Mouse (Mus musculus) heart, embryonic 11.5 days (tissue): ENCODE results near the gene Jade3. TPM values are rescaled to one million over a fixed set of nuclear protein-coding genes. Genes with fewer than 3 reads are reported as not detected.
A peak's percentile ranks its signal among the peaks of the same experiment; 100 is the strongest.

Experiments
- ATAC-seq: fragments of 200-750 bp; cut with Nextera tagmentation; replicated peaks from 2 replicates; pipeline ENCODE4 v1.8.0; 2017; ENCODE audit warnings: moderate library complexity; ENCODE audit not compliant: insufficient number of reproducible peaks, low FRiP score, low TSS enrichment
- H3K27ac ChIP-seq: fragments of 300-500 bp; sonication (generic); 2 replicates; pipeline ENCODE4 v1.5.1; 2014; ENCODE audit warnings: mild to moderate bottlenecking, low read depth, low read length
- H3K27me3 ChIP-seq: fragments of 300-500 bp; sonication (generic); 2 replicates; pipeline ENCODE4 v1.6.1; 2014; ENCODE audit warnings: mild to moderate bottlenecking, low read length, mixed read lengths; ENCODE audit not compliant: control insufficient read depth, insufficient read depth
- H3K36me3 ChIP-seq: fragments of 300-500 bp; sonication (generic); 2 replicates; pipeline ENCODE4 v1.6.1; 2014; ENCODE audit warnings: mild to moderate bottlenecking, low read length, moderate library complexity, mixed read lengths; ENCODE audit not compliant: control insufficient read depth, insufficient read depth
- H3K4me1 ChIP-seq: fragments of 300-500 bp; sonication (generic); 2 replicates; pipeline ENCODE4 v1.6.1; 2014; ENCODE audit warnings: low read length; ENCODE audit not compliant: control insufficient read depth, insufficient read depth
- H3K4me2 ChIP-seq: fragments of 300-500 bp; sonication (generic); 2 replicates; pipeline ENCODE4 v1.6.1; 2014; ENCODE audit warnings: mild to moderate bottlenecking, moderate library complexity
- H3K4me3 ChIP-seq: fragments of 300-500 bp; sonication (generic); 2 replicates; pipeline ENCODE4 v1.5.1; 2014; ENCODE audit warnings: low read depth, low read length
- H3K9ac ChIP-seq: fragments of 300-500 bp; sonication (generic); 2 replicates; pipeline ENCODE4 v1.6.1; 2014; ENCODE audit warnings: mild to moderate bottlenecking, low read depth, low read length, moderate library complexity
- H3K9me3 ChIP-seq: fragments of 300-500 bp; sonication (generic); replicated peaks from 2 replicates; pipeline ENCODE4 v1.6.1; 2016; ENCODE audit warnings: low read length; ENCODE audit not compliant: control insufficient read depth
- WGBS: fragments of 180-500 bp; shearing (Covaris S2); extraction: QIAGEN DNeasy Blood & Tissue Kit; methylation state at CpG from one replicate; pipeline ENCODE4 v1.1.7; 2014; ENCODE audit not compliant: insufficient replicate concordance; 5-methylcytosine and 5-hydroxymethylcytosine counted together
- polyA plus RNA-seq: library from polyadenylated mRNA; unstranded; fragments of >200 nt; fragmentation: Nextera tagmentation; extraction: Ambion mirVana; gene quantifications from 2 replicates; pipeline ENCODE4 v1.2.1, GENCODE M21; 2014

Gene Jade3
- polyA plus RNA-seq, 1 experiment from 2014 or later: 7.6 TPM

- Histone ChIP-seq H3K4me1 (no peaks in the 10 kb centered on the region), H3K4me2 (no peak overlapping the region), H3K27me3 (no peaks in the 10 kb centered on the region), H3K36me3 (no peaks in the 10 kb centered on the region; the same call in 1 of the 2 replicates), H3K4me3 (no peak overlapping the region), H3K9me3 (no peaks in the 10 kb centered on the region), H3K27ac (no peak overlapping the region), H3K9ac (no peak overlapping the region)
- 82% methylated on average over 7 of the region's 7 CpGs for WGBS
- no peak for ATAC-seq
Measured at GRCm38 (mm10) chrX:20520290-20520939, 94.9 kb downstream of the Jade3 start.

DNA sequence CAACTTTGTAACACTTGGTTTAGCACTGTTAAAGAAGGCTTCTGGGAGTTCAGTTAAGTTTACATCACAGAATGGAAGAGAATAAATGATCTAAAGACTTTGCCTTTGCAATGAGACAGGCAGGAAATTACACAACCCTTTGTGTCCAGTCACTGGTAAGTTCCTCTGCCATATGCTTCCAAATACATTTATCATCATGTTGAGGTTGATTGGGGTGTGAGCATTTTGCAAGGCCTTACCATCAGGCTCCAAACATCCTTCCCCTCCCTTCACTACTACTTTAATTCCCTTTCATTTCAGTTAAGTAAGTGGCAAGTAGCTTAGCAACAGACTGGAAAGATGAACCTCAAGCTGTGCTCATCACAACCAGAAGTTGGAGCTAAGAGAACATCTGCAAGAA is 96.1 kb downstream of the Jade3 start:
- no peak for ATAC-seq
- Histone ChIP-seq H3K4me1 (no peaks in the 10 kb centered on the region), H3K9ac (no peak overlapping the region), H3K27me3 (no peaks in the 10 kb centered on the region), H3K27ac (no peak overlapping the region), H3K4me3 (no peak overlapping the region), H3K4me2 (no peak overlapping the region), H3K36me3 (no peaks in the 10 kb centered on the region), H3K9me3 (no peaks in the 10 kb centered on the region)

DNA sequence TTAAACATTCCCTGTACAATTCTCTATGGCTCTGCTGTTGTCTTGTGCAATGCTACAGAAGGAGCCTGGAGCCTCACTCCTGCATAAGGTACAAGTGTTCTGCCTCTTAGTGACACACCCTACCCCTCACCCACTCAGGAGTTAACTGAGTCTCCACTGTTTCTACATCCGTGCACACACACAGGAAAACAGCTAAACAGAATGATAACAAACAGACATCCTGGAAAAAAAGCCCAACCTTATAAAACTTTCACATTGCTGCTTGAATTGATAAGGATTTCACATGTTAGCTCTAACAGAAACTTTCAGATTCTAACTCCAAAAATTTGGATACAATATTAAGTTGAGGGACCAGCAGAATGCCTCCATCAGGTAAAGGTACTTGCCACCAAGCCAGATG is 107.1 kb downstream of the Jade3 start:
- no peak for ATAC-seq
- H3K4me1 ChIP-seq: no peaks in the 10 kb centered on the region
- 26% methylated on average over 1 of the region's 1 CpGs for WGBS

GRCm38 (mm10) chrX:20543867-20544266 is 118.4 kb downstream of the Jade3 start:
- no peaks in the 10 kb centered on the region for H3K4me1 ChIP-seq
- ATAC-seq: no peak
- no peaks in the 10 kb centered on the region for H3K36me3 ChIP-seq
- H3K9ac ChIP-seq: no peak overlapping the region
- no peak overlapping the region for H3K4me3 ChIP-seq
- H3K4me2 ChIP-seq: no peak overlapping the region
- no peak overlapping the region for H3K27ac ChIP-seq
- H3K9me3 ChIP-seq: no peaks in the 10 kb centered on the region
- no peaks in the 10 kb centered on the region for H3K27me3 ChIP-seq
- WGBS: 69% methylated on average over 3 of the region's 3 CpGs

More for the DNA sequence above, 107.1 kb downstream of the Jade3 start:
- Histone ChIP-seq H3K9ac (no peak overlapping the region), H3K36me3 (no peaks in the 10 kb centered on the region), H3K4me3 (no peak overlapping the region), H3K9me3 (no peaks in the 10 kb centered on the region), H3K27ac (no peak overlapping the region), H3K4me2 (no peak overlapping the region), H3K27me3 (no peaks in the 10 kb centered on the region)

DNA sequence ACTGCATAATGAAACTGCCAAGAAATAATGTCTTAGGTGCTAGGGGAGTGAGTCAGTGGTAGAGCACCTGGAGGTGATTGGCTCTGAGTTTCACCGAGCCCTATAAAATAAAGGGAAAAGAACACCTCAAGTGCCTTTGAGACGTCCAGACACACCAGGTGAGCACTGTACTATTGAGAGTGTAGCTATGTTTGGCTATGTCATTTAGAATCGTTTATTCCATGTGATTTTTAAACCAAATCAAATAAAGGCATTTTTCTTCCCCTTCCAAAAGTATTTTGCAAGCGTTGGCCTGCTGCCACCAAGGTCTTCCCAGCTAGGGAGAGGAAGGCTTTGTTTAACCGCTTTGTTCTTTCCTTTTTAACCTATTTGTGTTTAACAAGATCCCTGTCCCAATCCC is 122.1 kb downstream of the Jade3 start:
- Histone ChIP-seq H3K9ac (no peak overlapping the region), H3K27ac (no peak overlapping the region), H3K27me3 (no peaks in the 10 kb centered on the region), H3K9me3 (no peaks in the 10 kb centered on the region), H3K4me1 (no peaks in the 10 kb centered on the region), H3K36me3 (no peaks in the 10 kb centered on the region), H3K4me3 (no peak overlapping the region), H3K4me2 (peak overlapping the region; percentile 64)
- 55% methylated on average over 5 of the region's 5 CpGs for WGBS
- ATAC-seq: no peak

DNA sequence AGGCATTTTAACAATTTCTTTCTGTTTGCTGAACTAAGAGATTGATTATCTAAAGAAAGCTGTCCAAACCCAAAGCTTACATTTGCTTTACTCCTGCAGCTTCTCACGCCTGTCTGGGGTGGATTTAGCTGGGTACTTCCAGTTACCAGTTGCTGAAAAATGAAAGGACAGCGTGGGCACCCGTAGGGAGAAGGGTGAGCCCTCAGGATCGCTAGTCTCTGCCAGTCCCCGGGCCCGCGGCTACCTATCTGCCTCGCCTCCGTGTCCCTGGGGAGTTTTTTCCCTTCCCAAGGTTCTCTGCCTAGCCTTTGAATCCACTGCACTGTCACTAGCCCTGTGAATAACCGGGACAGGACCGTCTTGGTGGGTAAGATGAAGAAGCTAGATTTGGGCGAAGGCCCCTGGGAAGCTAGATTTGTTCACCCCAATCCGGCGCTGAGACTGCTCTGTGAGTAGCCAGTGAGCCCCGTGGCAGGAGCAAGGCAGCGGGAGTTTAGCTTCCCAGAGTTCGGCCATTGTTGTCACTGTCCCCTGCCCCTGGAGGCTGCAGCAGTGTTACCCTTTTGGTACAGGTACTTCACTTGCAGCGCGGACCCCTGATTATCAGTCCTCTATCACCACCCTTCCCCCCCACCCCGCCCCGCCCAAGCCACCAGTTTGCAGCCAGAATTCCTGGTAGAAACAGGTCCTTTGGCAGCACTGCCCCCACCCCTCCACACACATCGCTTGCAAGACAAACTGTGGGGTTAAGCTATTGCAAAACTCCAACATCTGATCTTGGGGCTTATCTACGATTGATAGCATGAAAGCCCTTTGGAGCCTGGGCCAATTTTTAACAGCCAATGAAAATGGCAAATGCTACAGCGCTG is 122.8 kb downstream of the Jade3 start:
- no peaks in the 10 kb centered on the region for H3K27me3 ChIP-seq
- peak overlapping the region; percentile 64 for H3K4me2 ChIP-seq
- H3K4me1 ChIP-seq: no peaks in the 10 kb centered on the region
- 15% methylated on average over 24 of the region's 24 CpGs for WGBS
- peak overlapping the region; percentile 38 for H3K4me3 ChIP-seq
- peak overlapping the region; percentile 70 for H3K9ac ChIP-seq
- no peaks in the 10 kb centered on the region for H3K36me3 ChIP-seq
- no peaks in the 10 kb centered on the region for H3K9me3 ChIP-seq
- ATAC-seq: no peak
- H3K27ac ChIP-seq: no peak overlapping the region

GRCm38 (mm10) chrX:20548880-20549440 is 123.5 kb downstream of the Jade3 start:
- H3K4me2 ChIP-seq: peak overlapping the region; percentile 64
- no peak overlapping the region for H3K27ac ChIP-seq
- no peaks in the 10 kb centered on the region for H3K4me1 ChIP-seq
- no peaks in the 10 kb centered on the region for H3K27me3 ChIP-seq
- no peak overlapping the region for H3K4me3 ChIP-seq
- H3K9me3 ChIP-seq: no peaks in the 10 kb centered on the region
- no peak for ATAC-seq
- H3K9ac ChIP-seq: no peak overlapping the region
- H3K36me3 ChIP-seq: no peaks in the 10 kb centered on the region
- WGBS: 21% methylated on average over 1 of the region's 1 CpGs

DNA sequence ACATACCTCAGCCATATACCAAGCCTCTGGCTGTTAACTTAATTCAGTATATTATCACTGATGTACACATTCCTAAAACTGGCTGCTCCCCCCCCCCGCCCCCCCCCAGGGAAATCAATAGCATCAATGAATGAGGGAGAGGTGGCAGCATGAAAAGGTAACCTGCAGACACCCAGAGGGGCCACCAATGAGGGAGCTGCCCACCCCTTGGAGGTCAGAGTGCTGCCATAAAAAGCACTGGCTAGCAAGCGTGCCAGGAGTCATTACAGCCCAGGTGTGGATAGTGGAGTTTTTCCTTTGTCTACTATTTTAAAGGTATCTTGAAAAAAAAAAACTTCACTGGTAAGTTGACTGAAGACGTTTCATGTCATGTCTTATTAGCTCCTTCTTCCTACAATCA is 124.0 kb downstream of the Jade3 start, which contains the start of gene Rgn:
Gene Rgn, plus strand, starts transcription at position 256 of the 400 bp plus-strand sequence.
- Histone ChIP-seq H3K4me3 (peak within 1 kb of the TSS; percentile 38), H3K27me3 (no peaks in the 10 kb centered on the region), H3K4me1 (no peaks in the 10 kb centered on the region), H3K9ac (no peak within 1 kb of the TSS), H3K4me2 (peak within 1 kb of the TSS; percentile 64), H3K36me3 (no peaks in the 10 kb centered on the region), H3K27ac (no peak within 1 kb of the TSS), H3K9me3 (no peaks in the 10 kb centered on the region)
- WGBS: 61% methylated on average over 3 of the region's 3 CpGs
- no peak for ATAC-seq
